Mouse (Mus musculus) MEL (cell line): ENCODE measurements around the gene Tmem234. TPM values are rescaled to one million over a fixed set of nuclear protein-coding genes. Genes with fewer than 3 reads are reported as not detected.

ENCODE experiments used
- DNase-seq: peaks from one replicate; pipeline ENCODE4 v3.0.0; 2011; ENCODE audit warnings: low read depth, low spot score
- H3K27ac ChIP-seq: 2 replicates; pipeline ENCODE4 v1.5.1; 2012; ENCODE audit warnings: low read depth, mild to moderate bottlenecking, control low read depth, low read length, moderate library complexity; ENCODE audit not compliant: control insufficient read depth
- H3K27me3 ChIP-seq, 2 experiments: fragments of 150-350 bp in 1 of 2; sonication (generic) in 1 of 2; 2 replicates each; pipeline ENCODE4 v1.6.1; 2012; ENCODE audit warnings: low read length in 2 of 2, mild to moderate bottlenecking in 2 of 2, improper control_type of control experiment in 1 of 2, moderate library complexity in 1 of 2; ENCODE audit not compliant: insufficient read depth in 2 of 2, control insufficient read depth in 1 of 2
- H3K36me3 ChIP-seq, 2 experiments: 2 replicates each; pipeline ENCODE4 v1.6.1; 2012 to 2014; ENCODE audit warnings: low read length in 2 of 2, improper control_type of control experiment in 1 of 2, inconsistent platforms in 1 of 2, mild to moderate bottlenecking in 1 of 2; ENCODE audit not compliant: insufficient read depth in 2 of 2, control insufficient read depth in 1 of 2
- H3K4me1 ChIP-seq, 2 experiments: fragments of 150-350 bp in 1 of 2; sonication (generic) in 1 of 2; 2 replicates each; pipeline ENCODE4 v1.6.1; 2012; ENCODE audit warnings: low read length in 2 of 2, improper control_type of control experiment in 1 of 2, mild to moderate bottlenecking in 1 of 2; ENCODE audit not compliant: insufficient read depth in 2 of 2, control insufficient read depth in 1 of 2
- H3K4me3 ChIP-seq, 2 experiments: fragments of 150-350 bp in 1 of 2; sonication (generic) in 1 of 2; 2 replicates each; pipeline ENCODE4 v1.5.1; 2012; ENCODE audit warnings: low read depth in 2 of 2, low read length in 2 of 2, mild to moderate bottlenecking in 2 of 2, moderate library complexity in 2 of 2, control low read depth in 1 of 2, improper control_type of control experiment in 1 of 2; ENCODE audit not compliant: control insufficient read depth in 1 of 2, insufficient read depth in 1 of 2
- H3K79me2 ChIP-seq: 2 replicates; pipeline ENCODE4 v1.6.1; 2012; ENCODE audit warnings: mild to moderate bottlenecking, low read length, moderate library complexity; ENCODE audit not compliant: control insufficient read depth, poor library complexity, insufficient read depth
- H3K9ac ChIP-seq: 2 replicates; pipeline ENCODE4 v1.6.1; 2012; ENCODE audit warnings: low read depth, mild to moderate bottlenecking, control low read depth, low read length, moderate library complexity; ENCODE audit not compliant: control insufficient read depth, poor library complexity, severe bottlenecking
- H3K9me3 ChIP-seq: fragments of 150-350 bp; sonication (generic); replicated peaks from 2 replicates; pipeline ENCODE4 v1.6.1; 2012; ENCODE audit warnings: mild to moderate bottlenecking, low read length, improper control_type of control experiment, moderate library complexity; ENCODE audit not compliant: insufficient read depth
- BHLHE40 ChIP-seq: IDR thresholded peaks from 2 replicates; pipeline ENCODE4 v1.6.1; 2012; ENCODE audit warnings: low read depth, mild to moderate bottlenecking, inconsistent platforms, low read length, improper control_type of control experiment, borderline replicate concordance
- CHD1 ChIP-seq: IDR thresholded peaks from 2 replicates; pipeline ENCODE4 v1.6.1; 2012; ENCODE audit warnings: low read depth, mild to moderate bottlenecking, inconsistent platforms, low read length, improper control_type of control experiment
- CTCF ChIP-seq, 3 experiments: IDR thresholded peaks in 2 of 3; conservative IDR thresholded peaks in 1 of 3; 2 replicates each; pipeline ENCODE4 v1.5.1; 2011 to 2012; ENCODE audit warnings: low read length in 3 of 3, low read depth in 2 of 3, mild to moderate bottlenecking in 2 of 3, improper control_type of control experiment in 1 of 3, inconsistent platforms in 1 of 3, mixed read lengths in 1 of 3, moderate library complexity in 1 of 3; ENCODE audit not compliant: control insufficient read depth in 1 of 3, insufficient read depth in 1 of 3, poor library complexity in 1 of 3, severe bottlenecking in 1 of 3
- E2F4 ChIP-seq: IDR thresholded peaks from 2 replicates; pipeline ENCODE4 v1.6.1; 2011; ENCODE audit warnings: low read depth, low read length, improper control_type of control experiment, borderline replicate concordance
- ELF1 ChIP-seq: IDR thresholded peaks from 2 replicates; pipeline ENCODE4 v1.6.1; 2014; ENCODE audit warnings: low read depth, mild to moderate bottlenecking, inconsistent platforms, low read length, improper control_type of control experiment, moderate library complexity
- ETS1 ChIP-seq: IDR thresholded peaks from 2 replicates; pipeline ENCODE4 v1.6.1; 2012; ENCODE audit warnings: low read depth, mild to moderate bottlenecking, inconsistent platforms, low read length, improper control_type of control experiment, moderate library complexity
- GABPA ChIP-seq: IDR thresholded peaks from 2 replicates; pipeline ENCODE4 v1.6.1; 2012; ENCODE audit warnings: low read depth, mild to moderate bottlenecking, inconsistent platforms, low read length, improper control_type of control experiment, moderate library complexity
- GATA1 ChIP-seq: IDR thresholded peaks from 2 replicates; pipeline ENCODE4 v1.6.1; 2011; ENCODE audit warnings: low read depth, low read length, improper control_type of control experiment
- HCFC1 ChIP-seq: IDR thresholded peaks from 2 replicates; pipeline ENCODE4 v1.6.1; 2012; ENCODE audit warnings: low read depth, mild to moderate bottlenecking, inconsistent platforms, low read length, improper control_type of control experiment, moderate library complexity
- JUND ChIP-seq: IDR thresholded peaks from 2 replicates; pipeline ENCODE4 v1.6.1; 2011; ENCODE audit warnings: low read depth, mild to moderate bottlenecking, improper control_type of control experiment, low read length
- MAX ChIP-seq: IDR thresholded peaks from 2 replicates; pipeline ENCODE4 v1.6.1; 2011; ENCODE audit warnings: low read length, improper control_type of control experiment
- MEF2A ChIP-seq: IDR thresholded peaks from 2 replicates; pipeline ENCODE4 v1.6.1; 2014; ENCODE audit warnings: low read depth, mild to moderate bottlenecking, inconsistent platforms, low read length, improper control_type of control experiment; ENCODE audit not compliant: poor library complexity, insufficient replicate concordance, severe bottlenecking; ENCODE audit errors: extremely low read depth
- MXI1 ChIP-seq: IDR thresholded peaks from 2 replicates; pipeline ENCODE4 v1.6.1; 2011; ENCODE audit warnings: mild to moderate bottlenecking, low read depth, low read length, improper control_type of control experiment
- MYB ChIP-seq: IDR thresholded peaks from 2 replicates; pipeline ENCODE4 v1.6.1; 2011; ENCODE audit warnings: mild to moderate bottlenecking, low read depth, low read length, improper control_type of control experiment
- MYC ChIP-seq: IDR thresholded peaks from 2 replicates; pipeline ENCODE4 v1.6.1; 2011; ENCODE audit warnings: low read depth, mild to moderate bottlenecking, low read length, improper control_type of control experiment, moderate library complexity
- NELFE ChIP-seq: IDR thresholded peaks from 2 replicates; pipeline ENCODE4 v1.6.1; 2011; ENCODE audit warnings: low read depth, low read length, improper control_type of control experiment
- NRF1 ChIP-seq: IDR thresholded peaks from 2 replicates; pipeline ENCODE4 v1.6.1; 2014; ENCODE audit warnings: low read depth, mild to moderate bottlenecking, inconsistent platforms, low read length, improper control_type of control experiment, moderate library complexity; ENCODE audit not compliant: poor library complexity, insufficient read depth, severe bottlenecking
- POLR2AphosphoS5 ChIP-seq: IDR thresholded peaks from 2 replicates; pipeline ENCODE4 v1.6.1; 2012; ENCODE audit warnings: low read depth, borderline replicate concordance, mild to moderate bottlenecking, inconsistent platforms, low read length, moderate library complexity, mixed read lengths
- RCOR1 ChIP-seq: IDR thresholded peaks from 2 replicates; pipeline ENCODE4 v1.6.1; 2012; ENCODE audit warnings: low read depth, mild to moderate bottlenecking, inconsistent platforms, low read length, improper control_type of control experiment
- SIN3A ChIP-seq: IDR thresholded peaks from 2 replicates; pipeline ENCODE4 v1.6.1; 2012; ENCODE audit warnings: low read length, improper control_type of control experiment, inconsistent platforms
- SMC3 ChIP-seq: IDR thresholded peaks from 2 replicates; pipeline ENCODE4 v1.6.1; 2011; ENCODE audit warnings: low read depth, low read length, improper control_type of control experiment
- TAL1 ChIP-seq: IDR thresholded peaks from 2 replicates; pipeline ENCODE4 v1.6.1; 2012; ENCODE audit warnings: mild to moderate bottlenecking, inconsistent platforms, low read length, moderate library complexity, mixed read lengths
- TBP ChIP-seq: IDR thresholded peaks from 2 replicates; pipeline ENCODE4 v1.8.0; 2011; ENCODE audit warnings: low read depth, low read length, improper control_type of control experiment
- TCF12 ChIP-seq: IDR thresholded peaks from 2 replicates; pipeline ENCODE4 v1.6.1; 2014; ENCODE audit warnings: low read depth, mild to moderate bottlenecking, inconsistent platforms, low read length, improper control_type of control experiment, moderate library complexity
- UBTF ChIP-seq: IDR thresholded peaks from 2 replicates; pipeline ENCODE4 v1.6.1; 2012; ENCODE audit warnings: low read depth, mild to moderate bottlenecking, inconsistent platforms, low read length, improper control_type of control experiment, moderate library complexity, borderline replicate concordance; ENCODE audit not compliant: insufficient read depth
- USF1 ChIP-seq: IDR thresholded peaks from 2 replicates; pipeline ENCODE4 v1.6.1; 2014; ENCODE audit warnings: low read depth, mild to moderate bottlenecking, inconsistent platforms, low read length, improper control_type of control experiment, moderate library complexity
- USF2 ChIP-seq, 2 experiments: IDR thresholded peaks; 2 replicates each; pipeline ENCODE4 v1.6.1; 2011 to 2012; ENCODE audit warnings: improper control_type of control experiment in 2 of 2, low read length in 2 of 2, borderline replicate concordance in 1 of 2, inconsistent platforms in 1 of 2, low read depth in 1 of 2, mild to moderate bottlenecking in 1 of 2; ENCODE audit not compliant: insufficient read depth in 1 of 2
- ZC3H11A ChIP-seq: IDR thresholded peaks from 2 replicates; pipeline ENCODE4 v1.6.1; 2012; ENCODE audit warnings: low read depth, mild to moderate bottlenecking, inconsistent platforms, low read length, improper control_type of control experiment
- ZNF384 ChIP-seq: IDR thresholded peaks from 2 replicates; pipeline ENCODE4 v1.6.1; 2012; ENCODE audit warnings: low read depth, mild to moderate bottlenecking, inconsistent platforms, low read length, improper control_type of control experiment
- polyA plus RNA-seq, 2 experiments: library from polyadenylated mRNA; stranded (reverse) in 1 of 2; unstranded in 1 of 2; fragments of >175 nt in 1 of 2; fragments of >200 nt in 1 of 2; gene quantifications; 2 replicates each; pipeline versions ENCODE4 v1.2.1 to v1.2.4; 2012; ENCODE audit warnings: low replicate concordance in 2 of 2, low read depth in 1 of 2; ENCODE audit not compliant: insufficient read length in 2 of 2, insufficient read depth in 1 of 2, missing spikeins in 1 of 2
- total RNA-seq: library from RNA; depleted of rRNA; stranded (reverse); fragments of 300-350 nt; gene quantifications from 2 replicates; pipeline ENCODE4 v1.2.3, GENCODE M21; 2012

The Tmem234 gene
- total and polyA plus RNA-seq, 3 experiments, result 148 to 220 TPM; not detected in 1

DNA sequence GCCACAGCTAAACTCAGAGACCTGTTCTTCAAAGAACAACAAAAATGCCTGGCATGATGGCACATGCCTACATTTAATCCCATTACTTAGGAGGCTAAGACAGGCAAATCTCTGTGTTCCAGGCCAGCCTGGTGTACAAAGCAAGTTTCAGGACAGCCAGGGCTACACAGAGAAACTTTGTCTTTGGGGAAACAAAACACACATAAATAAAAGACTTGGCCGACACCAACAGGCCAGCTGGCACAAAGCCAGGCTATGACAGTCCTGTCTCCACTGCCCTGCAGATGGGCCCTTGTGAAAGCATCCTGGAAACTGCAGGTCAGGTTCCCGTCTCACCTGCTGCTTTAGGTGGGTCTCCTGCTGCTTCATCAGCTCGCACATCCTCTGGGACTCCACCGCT lies 30.5 kb downstream of the Tmem234 start:
- H3K36me3 ChIP-seq, result peaks cover 6 to 16% of the 10 kb centered on the region in 2 experiments
- peaks cover 2 to 11% of the 10 kb centered on the region in 2 experiments; a peak in 3 of 4 replicates for H3K4me1 ChIP-seq
- no peaks in the 10 kb centered on the region for H3K9me3 ChIP-seq
- H3K27ac ChIP-seq, result no peak overlapping the region
- DNase-seq, result no peak
- no peak for TF ChIP-seq ZNF384
- TF ChIP-seq MYB, result no peak
- TF ChIP-seq MYC, result no peak
- TF ChIP-seq CHD1, result no peak
- no peak for TF ChIP-seq MXI1
- no peak for TF ChIP-seq USF2 (IDR thresholded peaks at IDR 0.05; ENCODE audit: borderline replicate concordance in 1 of 2, insufficient read depth in 1 of 2, low read depth in 1 of 2, low read length in 2 of 2)
- no peak for TF ChIP-seq SMC3
- TF ChIP-seq MEF2A, result no peak
- TF ChIP-seq JUND, result no peak
- no peak for TF ChIP-seq NRF1
- TF ChIP-seq E2F4, result no peak
- no peak for TF ChIP-seq MAX
- no peak for TF ChIP-seq CTCF (IDR thresholded peaks at IDR 0.05 in 2 of 3, conservative IDR thresholded peaks at IDR 0.05 in 1 of 3; ENCODE audit: control insufficient read depth in 1 of 3, insufficient read depth in 1 of 3, low read depth in 2 of 3, low read length in 3 of 3, poor library complexity in 1 of 3, severe bottlenecking in 1 of 3)
- no peak for TF ChIP-seq TBP
- no peak overlapping the region for H3K9ac ChIP-seq
- H3K27me3 ChIP-seq, result no peaks in the 10 kb centered on the region
- H3K79me2 ChIP-seq, result no peaks in the 10 kb centered on the region
- no peak overlapping the region for H3K4me3 ChIP-seq

DNA sequence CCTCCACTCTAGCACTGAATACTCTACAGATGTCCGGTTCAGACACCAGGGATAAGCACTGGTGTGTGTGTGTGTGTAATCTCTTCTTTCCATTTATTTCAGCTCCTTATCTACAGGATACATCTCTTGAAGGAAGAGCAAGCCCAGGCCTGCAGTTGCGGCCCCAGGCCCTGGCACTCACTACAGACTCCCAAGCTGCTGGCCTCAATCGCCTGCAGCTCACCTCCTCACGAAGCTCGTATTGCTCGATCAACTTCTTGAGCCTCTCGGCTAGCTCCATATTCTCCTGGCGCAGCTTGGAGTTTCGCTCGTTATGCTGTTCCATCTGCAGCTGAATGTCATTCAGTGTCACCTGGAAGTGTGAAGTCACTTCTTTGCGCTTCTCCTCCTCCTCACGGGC lies 31.4 kb downstream of the Tmem234 start:
- TF ChIP-seq E2F4, result no peak
- no peak for TF ChIP-seq TAL1
- no peak for TF ChIP-seq POLR2AphosphoS5
- TF ChIP-seq USF1, result no peak
- TF ChIP-seq ZC3H11A, result no peak
- no peak for TF ChIP-seq GABPA
- TF ChIP-seq HCFC1, result no peak
- TF ChIP-seq SIN3A, result no peak
- no peak for TF ChIP-seq MXI1
- TF ChIP-seq GATA1, result no peak
- no peak for TF ChIP-seq BHLHE40
- TF ChIP-seq NELFE, result no peak
- TF ChIP-seq NRF1, result no peak
- TF ChIP-seq RCOR1, result no peak
- TF ChIP-seq UBTF, result no peak
- no peak for TF ChIP-seq MYB
- no peak for TF ChIP-seq ELF1
- no peak for TF ChIP-seq ETS1
- TF ChIP-seq TCF12, result no peak
- no peak for TF ChIP-seq ZNF384
- Histone ChIP-seq H3K27me3 (no peaks in the 10 kb centered on the region), H3K27ac (no peak overlapping the region), H3K4me3 (no peak overlapping the region), H3K4me1 (peaks cover 2 to 9% of the 10 kb centered on the region in 2 experiments; a peak in 3 of 4 replicates), H3K36me3 (peaks cover 8 to 12% of the 10 kb centered on the region in 2 experiments), H3K9me3 (no peaks in the 10 kb centered on the region), H3K9ac (no peak overlapping the region), H3K79me2 (no peaks in the 10 kb centered on the region; the same call in 1 of the 2 replicates)
- DNase-seq, result no peak
